Mouse (Mus musculus) heart, adult 2 months (tissue): ENCODE measurements around the gene Hs2st1.

Source experiments
- CTCF ChIP-seq: fragments of 200-600 bp; IDR thresholded peaks from 2 replicates; pipeline ENCODE4 v1.8.1; 2022; ENCODE audit warnings: antibody characterized with exemption, mild to moderate bottlenecking, moderate library complexity
- POLR2A ChIP-seq: fragments of 200-500 bp; IDR thresholded peaks from 2 replicates; pipeline ENCODE4 v1.6.1; 2011; ENCODE audit warnings: mild to moderate bottlenecking, low read depth, low read length, control low read depth; ENCODE audit not compliant: insufficient read depth

DNA sequence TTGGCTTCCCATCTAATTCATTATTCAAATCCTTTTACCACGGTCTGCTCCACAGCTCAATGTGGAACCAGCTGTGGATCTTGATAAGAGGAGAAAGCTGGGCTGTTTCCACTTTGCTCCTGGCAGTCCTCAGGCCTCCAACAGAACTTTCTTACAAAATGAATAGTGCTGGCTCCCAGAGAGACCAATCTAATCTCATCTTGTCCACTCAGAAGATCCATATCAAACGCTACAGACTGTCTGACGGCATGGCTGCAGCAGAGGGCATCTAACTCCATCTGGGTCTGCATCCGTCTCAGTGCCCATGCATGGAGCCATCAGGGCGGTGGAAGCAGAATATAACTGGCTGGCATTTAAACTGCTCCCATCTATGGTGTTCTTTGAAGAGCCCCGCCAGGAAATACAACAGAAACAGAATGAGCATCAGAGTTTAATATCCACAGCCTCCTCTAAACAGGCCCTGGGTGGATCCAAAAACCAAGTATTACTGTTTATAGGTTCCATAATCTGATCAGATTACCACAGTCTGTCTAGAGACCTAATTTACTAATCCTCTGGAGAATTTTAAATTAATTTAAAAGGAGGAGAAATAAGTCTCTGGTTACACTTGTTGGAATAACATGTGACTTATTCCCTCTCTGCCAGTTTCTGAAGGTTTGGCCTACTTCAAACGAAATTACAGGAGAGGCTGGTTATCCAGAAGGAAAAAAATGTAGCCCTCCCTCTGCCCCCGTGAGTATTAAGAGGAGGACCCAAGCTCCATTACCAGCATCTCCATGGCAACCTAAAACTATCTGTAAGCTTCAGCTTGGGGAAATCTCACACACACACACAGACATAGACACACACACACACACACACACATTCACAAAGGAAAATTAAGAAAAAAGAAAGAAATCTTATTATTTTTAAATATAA is 141.2 kb downstream of the Hs2st1 start:
- TF ChIP-seq CTCF, result no peak
- no peak for TF ChIP-seq POLR2A
